In genomic region chr8:120288122-120288908, GRCm38 (mm10) we compare ENCODE assay signal across 8 mouse cellular contexts.
DNase-seq lines count a peak whose midpoint lies in the region; ATAC-seq and TF ChIP-seq lines count a peak whose summit lies in the region.
"Had no signal": no experiment of that assay in that cellular context is flagged by ENCODE, and none has a peak within 500 bp of the region (broad histone marks: within the 10 kb centered on the region; RNA-seq: fewer than 3 reads in every experiment).

No protein-coding gene starts in this region.

- no peaks in the 10 kb centered on the region for H3K27me3 ChIP-seq in ES-Bruce4 (ENCODE audit: control insufficient read depth, insufficient read depth, low read length, poor library complexity, severe bottlenecking)
- no peaks in the 10 kb centered on the region; the same call in 1 of the 2 replicates for H3K27me3 ChIP-seq in embryonic facial prominence, embryonic 11.5 days (ENCODE audit: control insufficient read depth, insufficient read depth, low read length)
- 0 out of 2 replicates have a peak, but pooled peaks cover 4% of the 10 kb centered on the region for H3K27me3 ChIP-seq in heart, embryonic 13.5 days (replicated peaks)
- H3K27me3 ChIP-seq in lung, postnatal 0 days (replicated peaks; ENCODE audit: insufficient read depth, low read length) = no peaks in the 10 kb centered on the region
- no peaks in the 10 kb centered on the region for H3K27me3 ChIP-seq in spleen, adult 2 months (ENCODE audit: control insufficient read depth, insufficient read depth, low read length)
- H3K27me3 ChIP-seq: lung, embryonic 15.5 days had no signal

- H3K9me3 ChIP-seq in ES-Bruce4 (replicated peaks; ENCODE audit: control insufficient read depth, insufficient read depth, low read length, poor library complexity, severe bottlenecking) = no peaks in the 10 kb centered on the region
- H3K9me3 ChIP-seq in embryonic facial prominence, embryonic 11.5 days (replicated peaks; ENCODE audit: control insufficient read depth, low read length) = no peaks in the 10 kb centered on the region
- H3K9me3 ChIP-seq in heart, embryonic 13.5 days = no peaks in the 10 kb centered on the region
- H3K9me3 ChIP-seq in lung, postnatal 0 days (ENCODE audit: low read length) = no peaks in the 10 kb centered on the region
- H3K9me3 ChIP-seq: lung, embryonic 15.5 days had no signal

- peak; percentile 35 for ATAC-seq in embryonic facial prominence, embryonic 11.5 days (replicated peaks; ENCODE audit: insufficient number of reproducible peaks, low FRiP score, low TSS enrichment, low read depth)
- peak; percentile 15; the same call in 1 of the 2 replicates for ATAC-seq in heart, embryonic 13.5 days (ENCODE audit: extremely low read depth, insufficient number of reproducible peaks, low FRiP score, low TSS enrichment)
- ATAC-seq in lung, postnatal 0 days = no peak

- DNase-seq in adrenal gland, adult 2 months = peak; percentile 65
- DNase-seq in embryonic facial prominence, embryonic 11.5 days (ENCODE audit: low spot score) = peak; percentile 81
- peak; percentile 82 to 86 for DNase-seq in kidney, postnatal 4 days
- peak; percentile 75 for DNase-seq in lung, postnatal 0 days (ENCODE audit: low spot score)
- DNase-seq in spleen, adult 2 months (ENCODE audit: low read depth in 1 of 2, low spot score in 2 of 2) = no peak

- no peak overlapping the region for H3K27ac ChIP-seq in ES-Bruce4 (ENCODE audit: insufficient read depth, low read length)
- peak overlapping the region; percentile 70 for H3K27ac ChIP-seq in embryonic facial prominence, embryonic 11.5 days (replicated peaks; ENCODE audit: low read depth, low read length)
- peak overlapping the region; percentile 90 for H3K27ac ChIP-seq in heart, embryonic 13.5 days (replicated peaks)
- H3K27ac ChIP-seq in lung, postnatal 0 days (ENCODE audit: low read length) = no peak overlapping the region
- no peak overlapping the region for H3K27ac ChIP-seq in spleen, adult 2 months (ENCODE audit: insufficient read depth, low read length)
- H3K27ac ChIP-seq: lung, embryonic 15.5 days had no signal

- H3K9ac ChIP-seq in ES-Bruce4 (ENCODE audit: low read depth, poor library complexity, severe bottlenecking) = no peak overlapping the region
- no peak overlapping the region for H3K9ac ChIP-seq in embryonic facial prominence, embryonic 11.5 days (replicated peaks; ENCODE audit: low read length)
- H3K9ac ChIP-seq in heart, embryonic 13.5 days = peak overlapping the region; percentile 56; the same call in 1 of the 2 replicates
- no peak overlapping the region for H3K9ac ChIP-seq in lung, postnatal 0 days (replicated peaks; ENCODE audit: low read depth)
- H3K9ac ChIP-seq: lung, embryonic 15.5 days had no signal

- 25% methylated on average over 21 of the region's 21 CpGs for WGBS in embryonic facial prominence, embryonic 11.5 days
- WGBS in heart, embryonic 13.5 days = 38% methylated on average over 21 of the region's 21 CpGs
- 54% methylated on average over 21 of the region's 21 CpGs for WGBS in lung, postnatal 0 days
- WGBS in spleen, adult 2 months = 62% methylated on average over 21 of the region's 21 CpGs

- no peaks in the 10 kb centered on the region for H3K4me1 ChIP-seq in ES-Bruce4 (ENCODE audit: control insufficient read depth, insufficient read depth, low read length)
- H3K4me1 ChIP-seq in embryonic facial prominence, embryonic 11.5 days (ENCODE audit: control insufficient read depth, insufficient read depth, low read length) = peaks cover 53% of the 10 kb centered on the region
- peaks cover 90% of the 10 kb centered on the region for H3K4me1 ChIP-seq in heart, embryonic 13.5 days
- peaks cover 29% of the 10 kb centered on the region for H3K4me1 ChIP-seq in lung, postnatal 0 days (ENCODE audit: insufficient read depth, low read depth, low read length)
- peaks cover 5% of the 10 kb centered on the region; the same call in 1 of the 2 replicates for H3K4me1 ChIP-seq in spleen, adult 2 months (ENCODE audit: control insufficient read depth, insufficient read depth, insufficient read length)

- no peak overlapping the region; the same call in 1 of the 2 replicates for H3K4me2 ChIP-seq in embryonic facial prominence, embryonic 11.5 days (ENCODE audit: low read depth, low read length)
- no peak overlapping the region; the same call in 1 of the 2 replicates for H3K4me2 ChIP-seq in heart, embryonic 13.5 days
- H3K4me2 ChIP-seq in lung, postnatal 0 days (replicated peaks; ENCODE audit: low read depth, low read length) = no peak overlapping the region
- H3K4me2 ChIP-seq: lung, embryonic 15.5 days had no signal

- TF ChIP-seq CTCF in ES-Bruce4 (IDR thresholded peaks at IDR 0.05; ENCODE audit: low read depth, low read length) = peak; percentile 76
- TF ChIP-seq CTCF in lung, postnatal 0 days (IDR thresholded peaks at IDR 0.05) = peak; percentile 90
- TF ChIP-seq CTCF in spleen, adult 2 months (IDR thresholded peaks at IDR 0.05; ENCODE audit: extremely low read depth, insufficient read depth, insufficient read length, insufficient replicate concordance) = peak; percentile 36; the same call in 1 of the 2 replicates

- H3K4me3 ChIP-seq in ES-Bruce4 (ENCODE audit: low read depth, low read length) = peak overlapping the region; percentile 22
- no peak overlapping the region for H3K4me3 ChIP-seq in embryonic facial prominence, embryonic 11.5 days (ENCODE audit: low read depth, low read length)
- H3K4me3 ChIP-seq in heart, embryonic 13.5 days = no peak overlapping the region
- H3K4me3 ChIP-seq in lung, postnatal 0 days (ENCODE audit: low read depth, low read length) = no peak overlapping the region
- H3K4me3 ChIP-seq in spleen, adult 2 months (ENCODE audit: extremely low read depth, insufficient read depth, insufficient read length) = no peak overlapping the region
- H3K4me3 ChIP-seq: lung, embryonic 15.5 days had no signal

- TF ChIP-seq EP300 in ES-Bruce4 (IDR thresholded peaks at IDR 0.05; ENCODE audit: insufficient read depth, low read depth, low read length) = 0 out of 2 replicates have a peak, but pooled peaks have one; percentile 24
- no peak for TF ChIP-seq EP300 in lung, postnatal 0 days (IDR thresholded peaks at IDR 0.05)

- no peaks in the 10 kb centered on the region for H3K36me3 ChIP-seq in ES-Bruce4 (ENCODE audit: control insufficient read depth, insufficient read depth, low read length, poor library complexity, severe bottlenecking)
- H3K36me3 ChIP-seq in embryonic facial prominence, embryonic 11.5 days (replicated peaks; ENCODE audit: control insufficient read depth, insufficient read depth, low read depth, low read length) = no peaks in the 10 kb centered on the region
- no peaks in the 10 kb centered on the region for H3K36me3 ChIP-seq in heart, embryonic 13.5 days
- H3K36me3 ChIP-seq in lung, postnatal 0 days (ENCODE audit: insufficient read depth, low read length) = no peaks in the 10 kb centered on the region
- no peaks in the 10 kb centered on the region for H3K36me3 ChIP-seq in spleen, adult 2 months (ENCODE audit: control insufficient read depth, insufficient read depth, low read length)
- H3K36me3 ChIP-seq: lung, embryonic 15.5 days had no signal

- no peak for TF ChIP-seq POLR2A in ES-Bruce4 (IDR thresholded peaks at IDR 0.05; ENCODE audit: insufficient read depth, low read length)
- TF ChIP-seq POLR2A in spleen, adult 2 months (IDR thresholded peaks at IDR 0.05; ENCODE audit: low read depth, low read length) = no peak

Comparison
In these comparisons a context has a peak if more than half of its experiments do, and no peak if none do; other contexts are left out.
1. H3K27ac ChIP-seq: peak in embryonic facial prominence, embryonic 11.5 days (single experiment) and heart, embryonic 13.5 days (single experiment); none in ES-Bruce4 (single experiment), lung, postnatal 0 days (single experiment) and spleen, adult 2 months (single experiment).
2. CTCF ChIP-seq: peak in every context shown above with its lines; median percentile 90 in lung, postnatal 0 days; 76 in ES-Bruce4; 36 in spleen, adult 2 months.
3. DNase-seq: peak in adrenal gland, adult 2 months (single experiment), embryonic facial prominence, embryonic 11.5 days (single experiment), kidney, postnatal 4 days (2 of 2) and lung, postnatal 0 days (single experiment); none in spleen, adult 2 months (0 of 2).